Mouse (Mus musculus) small intestine, adult 2 months (tissue): ENCODE measurements around the gene Map3k19. TPM values are rescaled to one million over a fixed set of nuclear protein-coding genes. Genes with fewer than 3 reads are reported as not detected.
A peak's percentile ranks its signal among the peaks of the same experiment; 100 is the strongest.

Experiments used
- H3K27ac ChIP-seq: fragments of 200-500 bp; 2 replicates; pipeline ENCODE4 v1.5.1; 2012; ENCODE audit warnings: low read depth, low read length, control low read depth, inconsistent platforms; ENCODE audit not compliant: insufficient read depth
- H3K27me3 ChIP-seq: fragments of 200-500 bp; 2 replicates; pipeline ENCODE4 v1.6.1; 2012; ENCODE audit warnings: mild to moderate bottlenecking, moderate library complexity, low read length, inconsistent platforms; ENCODE audit not compliant: control insufficient read depth, insufficient read depth
- H3K36me3 ChIP-seq: fragments of 200-500 bp; 2 replicates; pipeline ENCODE4 v1.6.1; 2012; ENCODE audit warnings: mild to moderate bottlenecking, low read length, control low read depth, inconsistent platforms; ENCODE audit not compliant: control insufficient read depth, insufficient read depth
- H3K4me1 ChIP-seq: fragments of 200-500 bp; 2 replicates; pipeline ENCODE4 v1.6.1; 2012; ENCODE audit warnings: low read length, inconsistent platforms, mixed read lengths; ENCODE audit not compliant: control insufficient read depth, insufficient read depth, insufficient read length
- H3K4me3 ChIP-seq: fragments of 200-500 bp; 2 replicates; pipeline ENCODE4 v1.5.1; 2012; ENCODE audit warnings: low read depth, mild to moderate bottlenecking, control low read depth, inconsistent platforms, low read length, moderate library complexity
- CTCF ChIP-seq: fragments of 200-500 bp; IDR thresholded peaks from 2 replicates; pipeline ENCODE4 v1.5.1; 2012; ENCODE audit warnings: low read depth, mild to moderate bottlenecking, control low read depth, inconsistent platforms, low read length, moderate library complexity, mixed read lengths; ENCODE audit not compliant: insufficient replicate concordance, insufficient read length; ENCODE audit errors: extremely low read depth
- POLR2A ChIP-seq: fragments of 200-500 bp; IDR thresholded peaks from 2 replicates; pipeline ENCODE4 v1.6.1; 2012; ENCODE audit warnings: low read depth, mild to moderate bottlenecking, control low read depth, inconsistent platforms, low read length, moderate library complexity
- WGBS: fragments of 180-500 bp; shearing (Covaris S2); methylation state at CpG from one replicate; pipeline ENCODE4 v1.1.7; 2018; 5-methylcytosine and 5-hydroxymethylcytosine counted together
- polyA plus RNA-seq: library from polyadenylated mRNA; depleted of rRNA; stranded (reverse); fragments of >200 nt; gene quantifications from 2 replicates; pipeline ENCODE4 v1.2.3, GENCODE M21; 2012; rRNA removed

Map3k19 gene
- polyA plus RNA-seq, 1 experiment, result not detected

DNA sequence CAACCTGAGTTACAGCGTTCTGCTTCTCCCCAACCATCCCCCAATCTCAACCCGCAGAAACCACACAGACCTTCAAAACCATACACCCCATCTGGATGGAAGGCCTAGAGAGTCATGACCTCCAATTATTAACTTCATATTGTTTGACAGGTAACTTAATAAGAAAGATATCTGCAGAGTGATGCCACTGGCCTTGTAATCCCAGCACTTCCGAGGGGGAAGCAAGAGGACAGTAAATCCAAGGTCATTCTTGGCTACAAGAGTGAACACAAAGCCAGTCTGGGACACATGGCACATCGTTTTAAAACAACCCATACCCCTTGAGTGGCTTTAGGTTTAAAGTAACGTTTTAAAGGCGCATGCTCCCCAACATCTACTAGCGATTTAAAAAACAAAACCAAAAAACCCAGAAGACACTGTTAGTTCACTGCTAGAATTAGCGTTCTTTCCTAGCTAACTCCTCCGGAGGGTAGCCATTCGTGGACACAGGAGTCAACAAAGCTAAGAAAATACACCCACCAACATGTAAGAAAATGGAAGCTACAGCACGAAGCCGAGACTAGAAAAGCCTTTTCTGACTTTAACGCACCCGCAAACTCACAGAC, 81.5 kb downstream of the Map3k19 start:
- peak overlapping the region; percentile 66 for H3K27ac ChIP-seq

DNA sequence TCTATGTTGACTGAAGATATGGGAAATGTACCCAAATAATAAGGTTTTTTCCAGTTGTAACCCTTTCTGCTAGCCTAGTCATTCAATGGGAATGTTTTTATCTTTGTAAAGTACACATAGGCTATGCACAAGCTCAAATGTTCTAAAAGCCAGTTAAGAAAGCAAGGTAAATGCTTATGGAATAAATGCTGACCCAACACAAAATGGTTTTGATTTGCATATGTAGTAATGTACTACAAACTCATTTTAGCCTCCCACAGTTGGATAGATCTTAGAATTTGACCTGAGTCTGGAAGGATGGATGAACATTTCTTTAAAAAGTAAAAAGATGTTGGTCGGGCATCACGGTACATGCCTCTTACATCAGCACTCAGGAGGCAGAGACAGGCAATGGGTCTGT, 88.1 kb downstream of the Map3k19 start:
- Histone ChIP-seq H3K36me3 (no peaks in the 10 kb centered on the region), H3K27me3 (no peaks in the 10 kb centered on the region), H3K4me1 (no peaks in the 10 kb centered on the region), H3K27ac (no peak overlapping the region), H3K4me3 (no peak overlapping the region)
- TF ChIP-seq CTCF (no peak), POLR2A (no peak)
- WGBS, result 90% methylated on average over 2 of the region's 2 CpGs

More for the DNA sequence above, 81.5 kb downstream of the Map3k19 start:
- TF ChIP-seq POLR2A (no peak), CTCF (no peak)
- H3K4me3 ChIP-seq, result peak overlapping the region; percentile 54
- H3K27me3 ChIP-seq, result no peaks in the 10 kb centered on the region
- H3K36me3 ChIP-seq, result peaks cover 2% of the 10 kb centered on the region; the same call in 1 of the 2 replicates
- WGBS, result 1% methylated on average over 14 of the region's 14 CpGs
- H3K4me1 ChIP-seq, result peaks cover 8% of the 10 kb centered on the region; the same call in 1 of the 2 replicates

DNA sequence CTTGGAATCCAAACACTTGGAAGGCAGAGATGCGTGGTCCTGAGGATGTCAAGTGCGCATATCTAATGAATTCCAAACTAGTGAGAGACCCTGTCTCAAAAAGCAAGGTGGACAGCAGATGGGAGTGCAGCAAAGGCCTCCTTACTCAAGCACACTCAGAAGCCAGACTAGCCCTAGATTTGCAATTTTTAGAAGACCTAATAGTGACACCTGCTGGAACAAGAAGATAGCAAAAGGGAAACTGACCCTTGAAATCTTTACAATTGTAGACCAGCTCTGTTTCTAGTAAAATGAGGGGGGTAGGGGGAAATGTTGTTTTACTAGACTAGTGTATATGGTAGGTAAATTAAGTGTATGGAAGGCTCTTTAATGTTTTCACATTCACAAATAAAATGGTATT, 89.4 kb downstream of the Map3k19 start:
- Histone ChIP-seq H3K27ac (no peak overlapping the region), H3K27me3 (no peaks in the 10 kb centered on the region), H3K4me3 (no peak overlapping the region), H3K4me1 (no peaks in the 10 kb centered on the region), H3K36me3 (no peaks in the 10 kb centered on the region)
- WGBS, result 61% methylated on average over 2 of the region's 2 CpGs
- TF ChIP-seq POLR2A (no peak), CTCF (no peak)

Other genes with a start within 250 kb of the Map3k19 start
- 0.47 and 1.0 TPM in 2 replicates for gene Tmem163, start 175.5 kb downstream of the Map3k19 start, polyA plus RNA-seq
- not detected in 2 replicates for gene Acmsd, start 125.6 kb downstream of the Map3k19 start, polyA plus RNA-seq
- gene Ccnt2, start 80.9 kb downstream of the Map3k19 start, polyA plus RNA-seq, result 4.3 and 8.3 TPM in 2 replicates
- 7.3 and 14.6 TPM in 2 replicates for gene Rab3gap1, start 13.7 kb upstream of the Map3k19 start, polyA plus RNA-seq
- 0.39 and 0.56 TPM in 2 replicates for gene Zranb3, start 248.0 kb upstream of the Map3k19 start, polyA plus RNA-seq
- gene R3hdm1, start 248.3 kb upstream of the Map3k19 start, polyA plus RNA-seq, result 27.7 and 39.6 TPM in 2 replicates